Mouse (Mus musculus) forebrain, embryonic 11.5 days (tissue): ENCODE measurements around the gene Nup133. TPM values are rescaled to one million over a fixed set of nuclear protein-coding genes. Genes with fewer than 3 reads are reported as not detected.

Experiments used
- polyA plus RNA-seq: library from polyadenylated mRNA; unstranded; fragments of >200 nt; fragmentation: Nextera tagmentation; extraction: Ambion mirVana; gene quantifications from 2 replicates; pipeline ENCODE4 v1.2.1, GENCODE M21; 2014

Gene Nup133
- polyA plus RNA-seq, 1 experiment from 2014 or later = 60.6 TPM

Other genes with a start within 250 kb of the Nup133 start
- gene Rab4a, start 143.3 kb downstream of the Nup133 start, polyA plus RNA-seq = 70.2 and 75.9 TPM in 2 replicates
- 10.0 and 10.4 TPM in 2 replicates for gene Ccsap, start 89.1 kb downstream of the Nup133 start, polyA plus RNA-seq
- 0.56 and 0.68 TPM in 2 replicates for gene Acta1, start 54.5 kb downstream of the Nup133 start, polyA plus RNA-seq
- gene Abcb10, start 33.9 kb upstream of the Nup133 start, polyA plus RNA-seq = 24.2 and 24.3 TPM in 2 replicates
- gene Taf5l, start 72.1 kb upstream of the Nup133 start, polyA plus RNA-seq = 45.9 and 47.6 TPM in 2 replicates
- gene Urb2, start 72.2 kb upstream of the Nup133 start, polyA plus RNA-seq = 9.6 and 10.7 TPM in 2 replicates